Mouse (Mus musculus): Measurements from ENCODE around the gene Pigo. TPM values are rescaled to one million over a fixed set of nuclear protein-coding genes. Genes with fewer than 3 reads are reported as not detected.
A peak's percentile ranks its signal among the peaks of the same experiment; 100 is the strongest.

Gene Pigo
- polyA plus RNA-seq, 1 experiment: 23.3 TPM

DNA sequence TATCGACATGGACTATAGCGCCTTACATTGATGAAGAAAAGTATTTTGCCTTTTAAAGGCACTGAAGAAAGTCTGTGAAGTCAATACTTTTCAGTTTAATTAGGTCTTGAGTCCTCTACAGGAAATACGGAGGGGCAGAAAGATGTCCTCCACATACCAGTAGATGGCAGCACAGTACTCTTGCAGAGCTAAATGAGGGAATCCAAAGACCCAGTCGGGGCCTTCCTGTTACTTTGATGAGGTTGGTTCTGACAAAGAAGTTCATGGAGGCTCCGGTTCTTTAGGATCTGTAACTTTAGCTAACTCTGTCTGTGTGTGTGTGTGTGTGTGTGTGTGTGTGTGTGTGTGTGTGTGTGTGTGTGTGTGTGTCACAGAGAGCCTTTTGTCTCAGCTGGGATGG lies 21.6 kb upstream of the Pigo start:
- TF ChIP-seq POLR2A (IDR thresholded peaks at IDR 0.05; ENCODE audit: borderline replicate concordance, extremely low read depth, low read depth, low read length) (no peak), CTCF (IDR thresholded peaks at IDR 0.05; ENCODE audit: insufficient read depth, low read length) (peak; percentile 38; the same call in 1 of the 2 replicates)
- Histone ChIP-seq H3K4me3 (replicated peaks; ENCODE audit: extremely low read depth, low read depth, low read length) (no peak overlapping the region), H3K4me1 (ENCODE audit: control insufficient read depth, insufficient read depth, low read length) (peaks cover 12% of the 10 kb centered on the region)
- peak; percentile 33 for DNase-seq
- WGBS: 6% methylated on average over 5 of the region's 5 CpGs

GRCm38 (mm10) chr4:43046607-43047006 lies 21.0 kb upstream of the Pigo start:
- H3K4me1 ChIP-seq (ENCODE audit: control insufficient read depth, insufficient read depth, low read length): peaks cover 12% of the 10 kb centered on the region
- DNase-seq: no peak
- no peak overlapping the region for H3K4me3 ChIP-seq (replicated peaks; ENCODE audit: extremely low read depth, low read depth, low read length)
- WGBS: 38% methylated on average over 5 of the region's 5 CpGs
- TF ChIP-seq POLR2A (IDR thresholded peaks at IDR 0.05; ENCODE audit: borderline replicate concordance, extremely low read depth, low read depth, low read length) (no peak), CTCF (IDR thresholded peaks at IDR 0.05; ENCODE audit: insufficient read depth, low read length) (no peak)

DNA sequence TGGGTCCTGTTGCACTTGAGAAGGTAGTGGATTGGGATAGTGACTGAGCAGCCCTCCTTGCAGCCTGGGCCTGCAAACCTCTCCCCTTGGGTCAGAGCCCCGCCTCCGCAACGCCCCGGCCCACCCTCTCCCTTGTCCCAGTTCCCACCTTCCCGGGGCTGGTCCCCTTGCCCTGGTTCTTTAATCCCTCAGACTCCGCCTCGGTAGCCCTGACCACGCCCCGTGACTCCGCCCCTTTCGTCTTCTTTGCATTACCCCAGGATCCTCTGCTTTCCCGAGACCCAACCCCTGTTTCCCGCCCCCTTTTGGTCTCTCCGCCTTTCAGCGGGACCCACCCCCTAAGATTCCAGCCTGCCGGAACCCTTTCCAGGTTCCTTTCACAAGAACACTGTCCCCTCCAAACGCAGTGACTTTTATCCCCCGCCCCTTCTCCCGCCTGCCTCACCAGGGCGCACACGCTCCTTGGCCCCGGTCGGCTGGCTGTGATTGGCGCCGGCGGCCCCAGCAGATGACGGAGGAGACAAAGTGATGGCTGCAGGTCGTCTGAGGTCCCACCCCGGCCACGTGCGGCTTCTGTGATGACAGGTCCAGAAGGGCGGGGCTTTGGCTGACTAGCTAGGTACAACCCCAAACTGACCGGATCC lies 20.2 kb upstream of the Pigo start, which contains the start of gene Fam214b:
Gene Fam214b, minus strand, starts transcription at position 562 of the 644 bp plus-strand sequence.
- WGBS: under 1% methylated on average over 33 of the region's 33 CpGs
- DNase-seq: peak; percentile 100
- peaks cover 12% of the 10 kb centered on the region for H3K4me1 ChIP-seq (ENCODE audit: control insufficient read depth, insufficient read depth, low read length)
- peak within 1 kb of the TSS; percentile 73 for H3K4me3 ChIP-seq (replicated peaks; ENCODE audit: extremely low read depth, low read depth, low read length)
- TF ChIP-seq POLR2A (IDR thresholded peaks at IDR 0.05; ENCODE audit: borderline replicate concordance, extremely low read depth, low read depth, low read length) (peak; percentile 74; the same call in 1 of the 2 replicates), CTCF (IDR thresholded peaks at IDR 0.05; ENCODE audit: insufficient read depth, low read length) (no peak)

- no peak for TF ChIP-seq CTCF (IDR thresholded peaks at IDR 0.05; ENCODE audit: insufficient read depth, low read length)
- no peak for TF ChIP-seq POLR2A (IDR thresholded peaks at IDR 0.05; ENCODE audit: borderline replicate concordance, extremely low read depth, low read depth, low read length)
- H3K4me3 ChIP-seq (replicated peaks; ENCODE audit: extremely low read depth, low read depth, low read length): peak overlapping the region; percentile 71
- DNase-seq: no peak
- 6% methylated on average over 13 of the region's 13 CpGs for WGBS
- H3K4me1 ChIP-seq (ENCODE audit: control insufficient read depth, insufficient read depth, low read length): peaks cover 12% of the 10 kb centered on the region
These were observed 19.7 kb upstream of the Pigo start for GRCm38 (mm10) chr4:43045285-43045658.

DNA sequence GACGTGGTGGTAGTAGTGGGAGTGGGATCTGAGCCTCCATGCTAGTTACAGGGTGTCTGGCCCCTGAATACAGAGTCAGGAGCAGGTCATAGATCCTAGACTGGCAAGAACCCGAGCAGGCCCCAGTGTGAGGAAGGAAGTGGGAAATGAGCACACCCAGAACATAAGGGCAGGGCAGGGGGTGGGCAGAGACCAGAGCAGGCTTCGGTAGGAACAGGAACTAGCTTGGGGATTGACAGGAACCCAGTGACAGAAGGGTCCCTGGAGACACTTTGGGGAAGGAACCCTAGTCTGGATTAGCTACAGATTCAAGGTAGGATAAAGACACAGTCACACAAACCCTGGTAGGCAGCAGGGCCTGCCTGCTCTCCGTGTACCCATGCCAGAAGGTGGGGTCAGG lies 19.1 kb upstream of the Pigo start:
- Histone ChIP-seq H3K4me1 (ENCODE audit: control insufficient read depth, insufficient read depth, low read length) (peaks cover 12% of the 10 kb centered on the region), H3K4me3 (replicated peaks; ENCODE audit: extremely low read depth, low read depth, low read length) (peak overlapping the region; percentile 40)
- TF ChIP-seq POLR2A (IDR thresholded peaks at IDR 0.05; ENCODE audit: borderline replicate concordance, extremely low read depth, low read depth, low read length): peak; percentile 27; the same call in 1 of the 2 replicates
- no peak for TF ChIP-seq CTCF (IDR thresholded peaks at IDR 0.05; ENCODE audit: insufficient read depth, low read length)
- 7% methylated on average over 4 of the region's 4 CpGs for WGBS
- peak; percentile 41 for DNase-seq

GRCm38 (mm10) chr4:43043644-43044357 lies 18.2 kb upstream of the Pigo start:
- Histone ChIP-seq H3K4me1 (ENCODE audit: control insufficient read depth, insufficient read depth, low read length) (peaks cover 20% of the 10 kb centered on the region), H3K4me3 (replicated peaks; ENCODE audit: extremely low read depth, low read depth, low read length) (no peak overlapping the region)
- WGBS: 15% methylated on average over 7 of the region's 7 CpGs
- TF ChIP-seq CTCF (IDR thresholded peaks at IDR 0.05; ENCODE audit: insufficient read depth, low read length) (no peak), POLR2A (IDR thresholded peaks at IDR 0.05; ENCODE audit: borderline replicate concordance, extremely low read depth, low read depth, low read length) (no peak)
- DNase-seq: peak; percentile 50

DNA sequence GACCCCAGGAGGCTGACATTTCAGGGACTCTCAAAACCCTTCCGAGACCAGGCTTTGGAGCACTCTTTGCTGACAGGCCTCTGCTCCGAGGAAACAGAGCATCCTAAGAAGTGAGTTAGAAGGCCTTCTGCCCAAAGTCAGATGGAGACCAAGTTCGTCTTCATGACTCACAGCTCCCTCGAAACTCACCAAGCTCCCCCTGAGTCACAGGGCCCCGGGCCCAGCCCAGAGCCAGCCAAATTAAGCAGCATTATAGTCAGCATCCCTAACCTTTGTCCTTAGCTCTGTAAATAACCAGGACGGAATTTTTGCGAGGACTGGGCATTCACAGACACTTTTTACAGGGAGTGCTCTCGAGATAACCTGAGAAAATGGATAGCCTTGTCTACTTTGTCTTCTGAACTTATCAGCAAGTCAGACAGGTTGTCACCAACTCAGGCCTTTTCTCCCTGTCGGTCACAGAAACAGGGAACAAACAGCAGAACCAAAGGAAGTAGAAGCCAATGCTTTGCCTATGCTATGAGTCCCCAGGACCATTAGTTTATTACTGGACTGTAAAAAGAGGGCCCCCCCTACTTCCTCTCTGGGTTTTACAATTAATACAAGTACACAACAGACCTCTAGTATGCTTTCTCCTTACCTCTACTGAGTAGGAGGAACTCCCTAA lies 15.4 kb upstream of the Pigo start:
- peaks cover 27% of the 10 kb centered on the region for H3K4me1 ChIP-seq (ENCODE audit: control insufficient read depth, insufficient read depth, low read length)
- DNase-seq: no peak
- TF ChIP-seq CTCF (IDR thresholded peaks at IDR 0.05; ENCODE audit: insufficient read depth, low read length) (no peak), POLR2A (IDR thresholded peaks at IDR 0.05; ENCODE audit: borderline replicate concordance, extremely low read depth, low read depth, low read length) (no peak)
- H3K4me3 ChIP-seq (replicated peaks; ENCODE audit: extremely low read depth, low read depth, low read length): no peak overlapping the region
- WGBS: 63% methylated on average over 9 of the region's 9 CpGs

- TF ChIP-seq POLR2A (IDR thresholded peaks at IDR 0.05; ENCODE audit: borderline replicate concordance, extremely low read depth, low read depth, low read length) (peak; percentile 76), CTCF (IDR thresholded peaks at IDR 0.05; ENCODE audit: insufficient read depth, low read length) (no peak)
- DNase-seq: peak; percentile 92
- Histone ChIP-seq H3K4me1 (ENCODE audit: control insufficient read depth, insufficient read depth, low read length) (peaks cover 27% of the 10 kb centered on the region), H3K4me3 (replicated peaks; ENCODE audit: extremely low read depth, low read depth, low read length) (peak overlapping the region; percentile 89)
- under 1% methylated on average over 25 of the region's 25 CpGs for WGBS
These were observed 14.5 kb upstream of the Pigo start for GRCm38 (mm10) chr4:43040114-43040572.

- TF ChIP-seq POLR2A (IDR thresholded peaks at IDR 0.05; ENCODE audit: borderline replicate concordance, extremely low read depth, low read depth, low read length) (no peak), CTCF (IDR thresholded peaks at IDR 0.05; ENCODE audit: insufficient read depth, low read length) (no peak)
- WGBS: 4% methylated on average over 11 of the region's 11 CpGs
- H3K4me1 ChIP-seq (ENCODE audit: control insufficient read depth, insufficient read depth, low read length): peaks cover 25% of the 10 kb centered on the region
- H3K4me3 ChIP-seq (replicated peaks; ENCODE audit: extremely low read depth, low read depth, low read length): peak overlapping the region; percentile 89
- DNase-seq: no peak
These were observed 14.0 kb upstream of the Pigo start for GRCm38 (mm10) chr4:43039609-43040008.

Measured in lung, adult 2 months (tissue).